Mouse (Mus musculus) spleen, adult 2 months (tissue): ENCODE data around the gene Syt13.

ENCODE experiments used
- CTCF ChIP-seq: fragments of 200-500 bp; IDR thresholded peaks from 2 replicates; pipeline ENCODE4 v1.5.1; 2011; ENCODE audit warnings: mild to moderate bottlenecking, inconsistent platforms; ENCODE audit not compliant: insufficient read depth, insufficient read length, insufficient replicate concordance; ENCODE audit errors: extremely low read depth
- POLR2A ChIP-seq: fragments of 200-500 bp; IDR thresholded peaks from 2 replicates; pipeline ENCODE4 v1.6.1; 2011; ENCODE audit warnings: low read depth, low read length, inconsistent platforms

- TF ChIP-seq CTCF, result no peak
- no peak for TF ChIP-seq POLR2A
Observed at GRCm38 (mm10) chr2:92877488-92877887, 37.4 kb upstream of the Syt13 start.
